Mouse (Mus musculus) E14TG2a.4 (cell line): ENCODE results near the gene Bcar1.

Experiments
- H3K27me3 ChIP-seq: 2 replicates; pipeline ENCODE4 v1.6.1; 2014; ENCODE audit warnings: low read length, control low read depth; ENCODE audit not compliant: insufficient read depth
- H3K36me3 ChIP-seq: 2 replicates; pipeline ENCODE4 v1.6.1; 2014; ENCODE audit warnings: low read length, control low read depth; ENCODE audit not compliant: insufficient read depth
- H3K4me1 ChIP-seq: replicated peaks from 2 replicates; pipeline ENCODE4 v1.6.1; 2014; ENCODE audit warnings: low read depth, low read length, control low read depth
- H3K4me3 ChIP-seq: replicated peaks from 2 replicates; pipeline ENCODE4 v1.5.1; 2014; ENCODE audit warnings: mild to moderate bottlenecking, low read length
- H3K9me3 ChIP-seq: 2 replicates; pipeline ENCODE4 v1.6.1; 2014; ENCODE audit warnings: low read length, control low read depth
- CTCF ChIP-seq: conservative IDR thresholded peaks from 2 replicates; pipeline ENCODE4 v1.5.1; 2014; ENCODE audit warnings: low read length
- NANOG ChIP-seq: IDR thresholded peaks from 2 replicates; pipeline ENCODE4 v1.6.1; 2014; ENCODE audit warnings: borderline replicate concordance, low read length, mixed read lengths
- POU5F1 ChIP-seq: IDR thresholded peaks from 2 replicates; pipeline ENCODE4 v1.6.1; 2014; ENCODE audit warnings: low read length, borderline replicate concordance

The Bcar1 gene

GRCm38 (mm10) chr8:111738867-111739266 is 4.7 kb downstream of the Bcar1 start:
- Histone ChIP-seq H3K9me3 (no peaks in the 10 kb centered on the region), H3K4me3 (no peak overlapping the region)
- TF ChIP-seq POU5F1: no peak
- TF ChIP-seq CTCF: no peak
- TF ChIP-seq NANOG: no peak

GRCm38 (mm10) chr8:111736321-111736720 is 7.3 kb downstream of the Bcar1 start:
- Histone ChIP-seq H3K4me1 (peaks cover 83% of the 10 kb centered on the region), H3K36me3 (peaks cover 34% of the 10 kb centered on the region), H3K27me3 (no peaks in the 10 kb centered on the region), H3K9me3 (no peaks in the 10 kb centered on the region), H3K4me3 (0 out of 2 replicates have a peak overlapping the region, but pooled peaks have one; percentile 23)
- no peak for TF ChIP-seq NANOG
- TF ChIP-seq POU5F1: no peak
- TF ChIP-seq CTCF: no peak

More at GRCm38 (mm10) chr8:111738867-111739266, 4.7 kb downstream of the Bcar1 start:
- peaks cover 34% of the 10 kb centered on the region for H3K36me3 ChIP-seq
- peaks cover 84% of the 10 kb centered on the region for H3K4me1 ChIP-seq
- H3K27me3 ChIP-seq: no peaks in the 10 kb centered on the region

GRCm38 (mm10) chr8:111735791-111736190 is 7.8 kb downstream of the Bcar1 start:
- Histone ChIP-seq H3K36me3 (peaks cover 29% of the 10 kb centered on the region), H3K4me1 (peaks cover 83% of the 10 kb centered on the region), H3K4me3 (no peak overlapping the region), H3K27me3 (no peaks in the 10 kb centered on the region), H3K9me3 (no peaks in the 10 kb centered on the region)
- TF ChIP-seq NANOG (no peak), POU5F1 (no peak), CTCF (no peak)

GRCm38 (mm10) chr8:111735335-111735761 is 8.3 kb downstream of the Bcar1 start:
- H3K27me3 ChIP-seq: no peaks in the 10 kb centered on the region
- peaks cover 28% of the 10 kb centered on the region for H3K36me3 ChIP-seq
- no peaks in the 10 kb centered on the region for H3K9me3 ChIP-seq
- peaks cover 83% of the 10 kb centered on the region for H3K4me1 ChIP-seq
- H3K4me3 ChIP-seq: no peak overlapping the region
- TF ChIP-seq NANOG (no peak), CTCF (no peak), POU5F1 (no peak)

GRCm38 (mm10) chr8:111734244-111734960 is 9.2 kb downstream of the Bcar1 start:
- H3K9me3 ChIP-seq: no peaks in the 10 kb centered on the region
- TF ChIP-seq NANOG (no peak), POU5F1 (no peak), CTCF (no peak)
- H3K27me3 ChIP-seq: no peaks in the 10 kb centered on the region
- peak overlapping the region; percentile 90; the same call in 1 of the 2 replicates for H3K4me3 ChIP-seq
- H3K36me3 ChIP-seq: peaks cover 37% of the 10 kb centered on the region
- peaks cover 83% of the 10 kb centered on the region for H3K4me1 ChIP-seq

- no peaks in the 10 kb centered on the region for H3K9me3 ChIP-seq
- H3K27me3 ChIP-seq: no peaks in the 10 kb centered on the region
- TF ChIP-seq POU5F1: no peak
- no peak for TF ChIP-seq CTCF
- TF ChIP-seq NANOG: no peak; the same call in 1 of the 2 replicates
- H3K4me3 ChIP-seq: peak overlapping the region; percentile 90
- peaks cover 43% of the 10 kb centered on the region for H3K36me3 ChIP-seq
- H3K4me1 ChIP-seq: peaks cover 83% of the 10 kb centered on the region
Observed at GRCm38 (mm10) chr8:111733581-111734243, 9.9 kb downstream of the Bcar1 start.

GRCm38 (mm10) chr8:111732406-111733085 is 11.1 kb downstream of the Bcar1 start:
- H3K9me3 ChIP-seq: no peaks in the 10 kb centered on the region
- no peaks in the 10 kb centered on the region for H3K27me3 ChIP-seq
- H3K4me3 ChIP-seq: peak overlapping the region; percentile 90
- peaks cover 53% of the 10 kb centered on the region for H3K36me3 ChIP-seq
- H3K4me1 ChIP-seq: peaks cover 89% of the 10 kb centered on the region
- TF ChIP-seq CTCF (no peak), NANOG (no peak), POU5F1 (no peak)

- TF ChIP-seq CTCF: no peak
- TF ChIP-seq POU5F1: no peak
- TF ChIP-seq NANOG: no peak
- H3K36me3 ChIP-seq: peaks cover 48% of the 10 kb centered on the region
- peaks cover 89% of the 10 kb centered on the region for H3K4me1 ChIP-seq
- H3K27me3 ChIP-seq: no peaks in the 10 kb centered on the region
- H3K4me3 ChIP-seq: peak overlapping the region; percentile 90
- H3K9me3 ChIP-seq: no peaks in the 10 kb centered on the region
Observed at GRCm38 (mm10) chr8:111732004-111732403, 11.6 kb downstream of the Bcar1 start.
